ENCODE assay signal across 18 mouse cellular contexts in genomic region chr12:73641183-73641582, GRCm38 (mm10).
"Had no signal": no experiment of that assay in that cellular context is flagged by ENCODE, and none has a peak within 500 bp of the region (broad histone marks: within the 10 kb centered on the region; RNA-seq: fewer than 3 reads in every experiment).

No protein-coding gene starts in this region.

- H3K27ac ChIP-seq: limb, embryonic 10.5 days; limb, embryonic 13.5 days; liver, embryonic 12.5 days; liver, embryonic 15.5 days; lung, embryonic 15.5 days; midbrain, embryonic 15.5 days; neural tube, embryonic 13.5 days had no signal

- H3K9me3 ChIP-seq: limb, embryonic 10.5 days; limb, embryonic 13.5 days; liver, embryonic 12.5 days; liver, embryonic 15.5 days; lung, embryonic 15.5 days; midbrain, embryonic 15.5 days; neural tube, embryonic 13.5 days had no signal

- H3K4me1 ChIP-seq: limb, embryonic 10.5 days; limb, embryonic 13.5 days; liver, embryonic 12.5 days; liver, embryonic 15.5 days; lung, embryonic 15.5 days; midbrain, embryonic 15.5 days; neural tube, embryonic 13.5 days had no signal

- H3K9ac ChIP-seq: limb, embryonic 13.5 days; liver, embryonic 12.5 days; liver, embryonic 15.5 days; lung, embryonic 15.5 days; midbrain, embryonic 15.5 days; neural tube, embryonic 13.5 days had no signal

- ATAC-seq: liver, embryonic 12.5 days; midbrain, embryonic 15.5 days had no signal

- H3K4me2 ChIP-seq: limb, embryonic 13.5 days; liver, embryonic 12.5 days; liver, embryonic 15.5 days; lung, embryonic 15.5 days; midbrain, embryonic 11.5 days; midbrain, embryonic 15.5 days; neural tube, embryonic 13.5 days had no signal

- H3K27me3 ChIP-seq: limb, embryonic 13.5 days; liver, embryonic 12.5 days; liver, embryonic 15.5 days; lung, embryonic 15.5 days; midbrain, embryonic 15.5 days; neural tube, embryonic 13.5 days had no signal

- H3K36me3 ChIP-seq: limb, embryonic 10.5 days; limb, embryonic 13.5 days; liver, embryonic 12.5 days; liver, embryonic 15.5 days; lung, embryonic 15.5 days; midbrain, embryonic 15.5 days; neural tube, embryonic 13.5 days had no signal

- H3K4me3 ChIP-seq: limb, embryonic 10.5 days; limb, embryonic 13.5 days; liver, embryonic 12.5 days; liver, embryonic 15.5 days; lung, embryonic 15.5 days; midbrain, embryonic 15.5 days; neural tube, embryonic 13.5 days had no signal

- DNase-seq: kidney, adult 8-10 months; kidney, postnatal 14 days; kidney, postnatal 4 days; liver; lung, adult 18-20 months; lung, postnatal 10 days; lung, postnatal 36 days; retina, postnatal 1 day; thymus, adult 18-20 months; thymus, postnatal 36 days had no signal
